Mouse (Mus musculus): ENCODE data around the gene 4930535I16Rik. TPM values are rescaled to one million over a fixed set of nuclear protein-coding genes. Genes with fewer than 3 reads are reported as not detected.
A peak's percentile ranks its signal among the peaks of the same experiment; 100 is the strongest.
"Not testable (repeated sequence)": the region's sequence is repeated elsewhere in the genome, so short reads cannot be mapped to it uniquely, and the experiment has no call there.

The 4930535I16Rik gene
- not detected for total RNA-seq (2021)
- long read RNA-seq = 0 reads

- DNase-seq (ENCODE audit: low spot score in 2 of 2) = no peak
Measured at GRCm38 (mm10) chr4:123917548-123918140, at the start of gene 4930535I16Rik. Gene 4930535I16Rik (minus strand): TSS chr4:123918022.

DNA sequence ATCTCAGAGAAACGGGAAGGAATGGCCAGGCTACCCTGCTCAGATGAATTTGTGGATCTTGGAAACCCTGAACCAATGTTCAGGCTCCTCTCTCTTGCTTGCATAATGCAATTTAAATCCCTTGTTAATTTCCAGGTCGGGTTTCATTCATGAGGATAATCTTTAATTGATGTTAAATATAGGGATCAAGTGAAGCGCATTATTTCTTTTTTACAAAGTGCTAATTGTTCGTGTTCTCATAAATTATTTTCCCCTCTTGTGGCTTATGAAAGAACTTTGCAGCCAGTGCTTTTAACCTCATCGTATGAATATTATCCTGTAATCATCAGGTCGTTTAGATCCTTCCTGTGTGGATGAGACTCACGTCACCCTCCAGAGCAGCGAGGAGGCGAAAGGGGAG is 44.9 kb upstream of the 4930535I16Rik start:
- DNase-seq (ENCODE audit: low spot score in 2 of 2) = no peak

DNA sequence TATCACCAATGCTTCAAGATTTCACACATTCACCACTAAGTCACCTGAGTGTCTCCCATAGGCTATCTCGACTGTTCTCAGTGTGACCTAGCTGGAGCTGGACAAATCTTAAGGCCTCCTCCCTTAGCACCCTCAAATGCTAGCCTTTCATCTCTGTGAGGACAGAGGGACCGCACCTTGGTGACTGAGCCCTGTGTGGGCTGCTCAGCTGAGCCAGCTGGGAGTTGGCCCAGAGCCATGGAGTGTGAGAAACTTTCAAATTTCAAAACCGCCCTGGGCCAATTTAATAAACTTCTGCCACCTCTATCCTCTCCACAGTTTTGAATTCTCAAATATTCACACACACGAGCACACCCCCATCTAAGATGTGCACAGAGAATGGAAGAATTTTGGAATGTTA is 43.1 kb upstream of the 4930535I16Rik start:
- DNase-seq (ENCODE audit: low spot score in 2 of 2) = no peak

GRCm38 (mm10) chr4:123957891-123958290 is 40.1 kb upstream of the 4930535I16Rik start:
- DNase-seq (ENCODE audit: low spot score in 2 of 2) = no peak

DNA sequence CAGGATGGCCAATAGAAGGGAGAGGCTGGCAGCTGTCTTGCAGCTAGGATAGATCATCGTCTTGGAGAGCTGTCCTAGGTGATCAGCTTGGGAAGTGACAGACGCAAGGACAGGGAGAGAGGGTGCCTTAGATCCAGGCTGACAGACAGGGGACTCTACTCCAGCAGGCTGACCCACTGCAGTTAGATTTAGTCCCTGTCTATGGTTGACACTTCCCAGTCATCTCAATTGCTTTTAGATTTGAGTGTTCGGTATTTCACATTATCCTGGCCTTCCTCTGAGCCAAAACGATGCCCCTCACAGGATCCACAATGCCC is 39.6 kb upstream of the 4930535I16Rik start:
- DNase-seq (ENCODE audit: low spot score in 2 of 2) = no peak

DNA sequence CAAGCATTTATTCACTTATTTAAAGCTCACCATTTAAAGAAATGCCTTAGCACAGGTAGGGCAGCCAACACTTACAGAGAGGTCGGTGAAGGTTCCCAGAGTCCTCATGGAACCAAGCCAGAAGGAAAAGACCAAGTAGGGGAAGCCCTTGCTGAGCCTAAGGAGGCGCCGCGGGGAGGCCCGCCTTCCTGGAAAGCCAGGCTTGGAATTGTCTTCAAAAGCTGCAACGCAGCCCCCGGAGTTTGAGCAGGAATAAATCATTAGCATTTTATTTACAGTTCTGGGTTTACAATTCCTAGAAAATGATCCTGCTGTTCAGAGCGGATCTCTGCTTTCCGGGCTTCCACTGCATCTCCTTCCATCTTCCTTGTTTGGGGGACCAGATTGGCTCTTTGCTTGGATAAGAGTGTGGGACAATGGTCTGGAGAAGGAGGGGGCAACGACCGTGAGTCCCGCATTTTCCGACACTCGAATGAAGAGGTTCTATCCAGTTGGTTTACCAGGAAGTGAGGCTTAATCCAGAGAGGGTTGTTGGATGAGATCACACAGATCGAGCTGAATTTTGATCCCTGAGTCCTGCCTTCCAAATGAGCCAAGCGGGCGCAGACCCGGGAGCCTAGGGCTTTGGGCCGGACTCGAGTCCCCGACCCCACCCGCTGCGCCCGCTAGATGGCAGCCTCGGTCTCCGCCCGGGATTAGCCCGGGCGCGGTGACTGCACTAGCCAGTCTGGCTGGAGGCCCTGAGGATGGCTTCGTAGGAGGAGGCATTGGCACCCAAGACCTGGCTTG is 39.1 kb upstream of the 4930535I16Rik start:
- peak; percentile 45 to 76 for DNase-seq (ENCODE audit: low spot score in 2 of 2)

DNA sequence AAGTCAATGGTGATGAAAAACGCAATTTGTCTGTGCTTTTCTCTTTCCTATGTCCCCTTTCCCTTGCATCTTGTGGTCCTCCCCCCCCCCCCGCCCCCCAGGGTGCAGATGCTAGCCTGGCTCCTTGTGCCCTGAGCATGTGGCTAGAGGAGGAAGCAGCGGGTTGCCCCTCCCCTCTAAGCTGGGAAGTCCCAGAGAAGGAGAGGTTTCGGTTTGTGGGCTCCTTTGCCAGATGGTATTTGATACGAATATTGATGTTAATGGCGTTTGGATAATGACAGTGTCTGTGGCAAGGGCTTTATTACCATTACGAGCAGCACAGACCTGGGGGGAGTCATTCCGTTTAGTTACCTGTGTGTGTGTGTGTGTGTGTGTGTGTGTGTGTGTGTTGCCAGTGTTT is 34.2 kb upstream of the 4930535I16Rik start:
- DNase-seq (ENCODE audit: low spot score in 2 of 2) = no peak

DNA sequence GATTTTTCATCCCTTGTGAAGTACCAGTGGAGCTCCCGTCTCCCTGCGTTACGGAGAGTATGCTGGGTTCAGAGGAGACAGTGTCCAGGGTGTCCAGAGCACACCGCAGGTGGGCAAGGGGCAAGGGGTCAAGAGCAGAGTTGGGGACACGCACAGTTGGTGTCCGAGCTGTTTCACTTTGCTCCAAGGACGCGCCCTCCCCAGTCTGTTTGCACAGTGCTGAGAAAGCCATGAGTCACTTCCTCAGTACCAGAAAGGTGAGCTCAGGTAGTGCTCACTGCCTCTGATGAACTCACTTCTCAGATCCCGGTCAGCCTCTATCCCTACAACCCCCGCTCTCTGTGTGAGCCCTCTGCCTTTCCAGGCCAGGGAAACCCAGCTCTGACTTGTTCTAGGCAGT is 31.8 kb upstream of the 4930535I16Rik start:
- no peak for DNase-seq (ENCODE audit: low spot score in 2 of 2)

DNA sequence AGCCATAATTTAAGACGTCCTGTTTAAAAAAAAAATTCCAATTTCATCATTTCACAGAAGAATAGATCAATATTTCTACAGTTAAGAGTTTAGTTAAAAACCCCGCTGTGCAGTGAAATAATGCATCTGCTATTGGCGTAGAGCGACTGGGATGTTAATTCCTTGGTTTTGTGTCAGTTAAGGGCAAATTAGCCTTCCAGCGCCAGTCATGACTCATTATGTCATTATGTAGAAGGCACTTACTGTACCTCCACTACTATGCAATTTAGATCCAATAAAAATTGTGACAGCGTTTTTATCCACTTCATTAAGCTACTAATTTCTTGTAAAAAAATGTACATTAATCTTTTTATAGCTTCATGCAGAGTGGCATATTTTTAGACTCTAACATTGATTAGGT is 31.1 kb upstream of the 4930535I16Rik start:
- DNase-seq (ENCODE audit: low spot score in 2 of 2) = no peak

DNA sequence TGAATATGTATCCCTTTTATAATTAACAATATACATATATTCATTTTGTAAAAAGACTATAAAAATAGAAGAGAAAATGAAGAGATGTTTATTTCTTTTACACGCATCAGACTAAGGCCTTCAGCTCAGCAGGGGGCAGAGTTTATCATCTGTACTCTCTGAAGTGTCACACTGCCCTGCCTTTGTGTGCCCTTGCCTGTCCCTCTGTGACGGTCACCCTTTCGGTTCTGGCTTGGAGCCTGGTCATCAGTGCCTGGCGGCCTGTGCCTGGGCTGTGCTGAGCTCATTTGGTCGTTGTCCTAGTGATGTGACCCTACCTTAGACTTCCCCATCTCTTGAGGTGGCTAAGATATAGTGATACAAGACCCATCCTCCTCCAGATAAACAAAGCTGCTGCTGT is 29.3 kb upstream of the 4930535I16Rik start:
- no peak for DNase-seq (ENCODE audit: low spot score in 2 of 2)

GRCm38 (mm10) chr4:123946701-123947100 is 28.9 kb upstream of the 4930535I16Rik start:
- DNase-seq (ENCODE audit: low spot score in 2 of 2) = no peak

- DNase-seq (ENCODE audit: low spot score in 2 of 2) = not testable (repeated sequence)
Measured at GRCm38 (mm10) chr4:123940878-123941277, 23.1 kb upstream of the 4930535I16Rik start.

DNA sequence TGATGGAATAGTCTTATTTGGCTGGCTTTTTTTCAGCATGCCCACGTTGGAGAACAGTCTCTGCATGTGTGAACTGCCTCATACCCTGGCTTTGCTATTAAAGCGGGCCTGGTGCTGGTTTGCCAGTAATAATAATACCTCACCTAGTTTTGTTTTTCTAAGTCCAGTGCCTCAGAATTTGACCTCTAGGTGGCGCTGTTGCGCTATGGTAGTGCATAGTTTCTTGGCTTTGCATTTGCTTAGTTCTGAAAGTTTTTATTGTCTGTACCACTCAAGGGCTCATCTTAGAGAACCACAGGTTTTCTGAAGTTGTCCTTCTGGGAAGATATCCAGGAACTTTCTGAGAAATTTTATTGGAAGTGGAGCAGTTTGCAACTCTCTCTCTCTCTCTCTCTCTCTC is 22.0 kb upstream of the 4930535I16Rik start:
- peak; percentile 70 to 89 for DNase-seq (ENCODE audit: low spot score in 2 of 2)

DNA sequence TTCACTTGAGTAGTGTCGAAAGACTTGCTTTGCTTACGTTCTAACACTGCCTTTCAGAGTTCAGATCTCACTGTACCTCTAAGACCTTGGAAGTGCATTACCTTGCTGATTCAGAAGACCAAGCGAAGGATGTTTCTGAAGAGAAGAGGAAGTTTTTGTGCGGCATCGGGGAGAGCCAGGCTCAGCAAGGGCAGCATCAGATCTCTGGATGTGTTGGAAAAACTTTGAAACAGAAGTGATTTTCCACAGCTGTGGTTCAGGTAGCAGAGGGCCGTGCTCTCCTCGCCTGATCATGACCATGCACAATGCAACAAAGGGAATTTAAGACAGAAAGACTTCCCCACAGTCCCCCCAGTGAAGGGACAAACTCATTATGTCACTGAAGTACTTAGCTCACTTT is 18.2 kb upstream of the 4930535I16Rik start:
- no peak for DNase-seq (ENCODE audit: low spot score in 2 of 2)

DNA sequence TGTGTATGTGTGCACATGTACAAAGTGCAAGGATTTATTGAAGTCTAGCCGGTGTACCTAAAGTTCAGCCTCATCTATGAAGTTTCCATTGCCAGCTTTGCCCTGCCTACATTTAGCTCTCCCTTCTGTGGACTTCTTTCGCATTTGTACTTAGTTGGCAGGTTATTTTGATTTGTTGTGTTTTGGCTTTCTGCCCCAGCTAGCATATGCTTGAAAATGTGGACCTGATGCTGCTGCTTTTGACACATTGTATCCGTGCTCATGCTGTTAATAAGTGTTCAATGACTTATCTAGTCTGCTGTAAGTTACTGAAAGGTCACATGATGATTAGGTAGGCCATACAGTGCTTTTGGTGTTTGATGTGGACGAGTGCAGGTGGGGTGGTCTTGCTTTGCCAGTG is 16.5 kb upstream of the 4930535I16Rik start:
- peak; percentile 60 to 83 for DNase-seq (ENCODE audit: low spot score in 2 of 2)

- DNase-seq (ENCODE audit: low spot score in 2 of 2) = no peak
Measured at GRCm38 (mm10) chr4:123929994-123930393, 12.2 kb upstream of the 4930535I16Rik start.

DNA sequence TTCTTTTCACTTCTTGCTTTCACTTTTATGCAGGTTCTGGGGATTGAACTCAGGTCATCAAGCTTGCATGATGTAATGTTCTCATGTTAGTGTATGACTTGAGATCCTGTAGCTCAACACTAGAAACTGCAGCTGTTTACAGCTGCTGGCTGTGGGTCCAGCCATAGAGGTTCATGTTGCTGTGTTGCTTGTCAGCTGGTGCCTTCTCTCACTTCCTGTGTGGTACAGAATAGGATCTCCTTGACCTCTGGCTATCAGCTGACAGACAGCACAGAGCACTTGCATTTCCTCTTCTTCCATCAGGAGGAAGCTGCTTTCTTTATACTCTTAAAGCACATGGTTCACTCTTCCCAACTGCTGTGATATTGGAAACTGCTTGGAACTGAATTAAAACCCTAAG is 10.1 kb upstream of the 4930535I16Rik start:
- DNase-seq (ENCODE audit: low spot score in 2 of 2) = no peak

- DNase-seq (ENCODE audit: low spot score in 2 of 2) = no peak
Measured at GRCm38 (mm10) chr4:123921055-123921565, 3.3 kb upstream of the 4930535I16Rik start.

DNA sequence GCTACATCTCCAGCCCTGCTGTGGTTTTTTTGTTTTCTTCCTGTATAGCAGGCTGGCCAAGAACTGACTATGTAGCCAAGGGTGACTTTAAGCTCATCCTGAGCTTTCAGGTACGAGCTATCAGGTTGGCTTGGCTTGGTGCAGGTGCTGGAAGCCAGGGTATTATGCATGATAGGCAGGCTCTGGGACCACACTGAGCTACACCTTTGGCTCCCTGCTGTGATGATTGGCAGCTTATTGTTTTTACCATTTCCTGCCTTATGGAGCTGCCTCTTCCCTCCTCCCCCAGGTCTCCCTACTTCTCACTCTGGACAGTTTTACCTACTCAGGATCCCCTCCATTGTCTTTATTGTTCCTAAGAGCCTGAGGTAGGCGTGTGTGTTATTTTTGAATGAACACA is 1.0 kb upstream of the 4930535I16Rik start:
- no peak for DNase-seq (ENCODE audit: low spot score in 2 of 2)

GRCm38 (mm10) chr4:123916748-123917547 is 874 bp downstream of the 4930535I16Rik start, which contains the start of gene Rragc:
Gene Rragc (plus strand): TSS chr4:123917446.
- DNase-seq (ENCODE audit: low spot score in 2 of 2) = peak; percentile 100

DNA sequence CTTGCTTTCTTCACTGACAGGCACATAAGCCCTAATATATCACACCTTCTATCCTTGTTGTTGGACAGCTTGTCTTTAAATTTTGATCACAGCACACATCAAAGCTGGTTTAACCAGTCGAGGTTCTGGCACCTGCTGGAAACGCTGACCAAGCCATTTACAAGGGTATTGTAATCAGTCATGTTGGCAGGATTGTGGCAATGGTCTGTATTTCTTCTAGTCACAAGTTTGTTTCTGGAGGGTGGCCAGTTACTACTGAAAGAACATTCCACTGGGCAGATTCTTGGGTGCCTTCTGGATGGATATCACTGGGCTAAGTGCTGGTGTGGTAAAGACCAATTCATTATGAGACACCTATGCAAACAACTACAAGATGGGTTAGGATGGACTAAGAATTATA is 5.4 kb downstream of the 4930535I16Rik start:
- no peak for DNase-seq (ENCODE audit: low spot score in 2 of 2)

- no peak for DNase-seq (ENCODE audit: low spot score in 2 of 2)
Measured at GRCm38 (mm10) chr4:123911503-123911902, 6.3 kb downstream of the 4930535I16Rik start.
